Mouse (Mus musculus): ENCODE results near the gene Bco2. TPM values are rescaled to one million over a fixed set of nuclear protein-coding genes. Genes with fewer than 3 reads are reported as not detected.

Bco2 gene
- total and polyA plus RNA-seq, 3 experiments = 0.07 TPM; not detected in 2

DNA sequence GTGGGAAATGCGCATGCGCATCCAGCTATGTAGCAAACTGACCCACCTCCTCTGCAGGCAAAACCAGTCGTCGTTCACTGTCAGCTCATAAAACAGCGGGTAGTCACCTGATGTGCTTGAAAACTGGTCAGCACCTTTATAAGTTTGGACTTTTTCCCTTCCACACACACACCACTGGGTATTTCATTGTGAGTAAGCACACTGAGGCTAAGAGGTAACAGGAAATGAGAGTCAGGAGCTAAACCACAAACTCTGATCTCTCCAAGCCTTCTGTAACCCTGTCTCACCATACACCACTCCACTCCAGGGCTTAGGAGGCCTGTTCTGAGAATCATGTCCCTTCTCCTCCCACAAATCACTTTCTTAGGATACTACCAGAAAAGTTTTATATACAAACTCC is 29.4 kb downstream of the Bco2 start:
- peaks cover 8% of the 10 kb centered on the region for H3K79me2 ChIP-seq (ENCODE audit: control insufficient read depth, insufficient read depth, low read length, poor library complexity)
- DNase-seq (ENCODE audit: low read depth, low spot score) = no peak
- peaks cover 0 to 8% of the 10 kb centered on the region in 2 experiments; a peak in 2 of 4 replicates for H3K36me3 ChIP-seq (ENCODE audit: control insufficient read depth in 1 of 2, insufficient read depth in 2 of 2, low read length in 2 of 2)
- H3K27ac ChIP-seq (ENCODE audit: control insufficient read depth, low read depth, low read length) = no peak overlapping the region
- H3K9ac ChIP-seq (ENCODE audit: control insufficient read depth, low read depth, low read length, poor library complexity, severe bottlenecking) = no peak overlapping the region
- H3K27me3 ChIP-seq (ENCODE audit: control insufficient read depth in 1 of 2, insufficient read depth in 2 of 2, low read length in 2 of 2) = no peaks in the 10 kb centered on the region
- H3K4me3 ChIP-seq (ENCODE audit: control insufficient read depth in 1 of 2, insufficient read depth in 1 of 2, low read depth in 2 of 2, low read length in 2 of 2) = no peak overlapping the region
- H3K9me3 ChIP-seq (replicated peaks; ENCODE audit: insufficient read depth, low read length) = no peaks in the 10 kb centered on the region
- TF ChIP-seq ZC3H11A (IDR thresholded peaks at IDR 0.05; ENCODE audit: low read depth, low read length) = no peak
- no peak for TF ChIP-seq GATA1 (IDR thresholded peaks at IDR 0.05; ENCODE audit: low read depth, low read length)
- TF ChIP-seq USF2 (IDR thresholded peaks at IDR 0.05; ENCODE audit: borderline replicate concordance in 1 of 2, insufficient read depth in 1 of 2, low read depth in 1 of 2, low read length in 2 of 2) = no peak
- TF ChIP-seq ZNF384 (IDR thresholded peaks at IDR 0.05; ENCODE audit: low read depth, low read length) = no peak
- TF ChIP-seq GABPA (IDR thresholded peaks at IDR 0.05; ENCODE audit: low read depth, low read length) = no peak
- TF ChIP-seq HCFC1 (IDR thresholded peaks at IDR 0.05; ENCODE audit: low read depth, low read length) = no peak
- no peak for TF ChIP-seq MYC (IDR thresholded peaks at IDR 0.05; ENCODE audit: low read depth, low read length)
- no peak for TF ChIP-seq CHD1 (IDR thresholded peaks at IDR 0.05; ENCODE audit: low read depth, low read length)
- TF ChIP-seq KAT2A (conservative IDR thresholded peaks at IDR 0.05; ENCODE audit: low read depth, low read length) = no peak
- no peak for TF ChIP-seq POLR2AphosphoS5 (IDR thresholded peaks at IDR 0.05; ENCODE audit: borderline replicate concordance, low read depth, low read length)
- TF ChIP-seq ZKSCAN1 (IDR thresholded peaks at IDR 0.05; ENCODE audit: low read depth, low read length) = no peak
- no peak for TF ChIP-seq MYB (IDR thresholded peaks at IDR 0.05; ENCODE audit: low read depth, low read length)
- no peak for TF ChIP-seq NRF1 (IDR thresholded peaks at IDR 0.05; ENCODE audit: insufficient read depth, low read depth, low read length, poor library complexity, severe bottlenecking)
- no peak for TF ChIP-seq POLR2AphosphoS2 (IDR thresholded peaks at IDR 0.05; ENCODE audit: low read length)
- peaks cover 0 to 11% of the 10 kb centered on the region in 2 experiments; a peak in 2 of 4 replicates for H3K4me1 ChIP-seq (ENCODE audit: control insufficient read depth in 1 of 2, insufficient read depth in 2 of 2, low read length in 2 of 2)

DNA sequence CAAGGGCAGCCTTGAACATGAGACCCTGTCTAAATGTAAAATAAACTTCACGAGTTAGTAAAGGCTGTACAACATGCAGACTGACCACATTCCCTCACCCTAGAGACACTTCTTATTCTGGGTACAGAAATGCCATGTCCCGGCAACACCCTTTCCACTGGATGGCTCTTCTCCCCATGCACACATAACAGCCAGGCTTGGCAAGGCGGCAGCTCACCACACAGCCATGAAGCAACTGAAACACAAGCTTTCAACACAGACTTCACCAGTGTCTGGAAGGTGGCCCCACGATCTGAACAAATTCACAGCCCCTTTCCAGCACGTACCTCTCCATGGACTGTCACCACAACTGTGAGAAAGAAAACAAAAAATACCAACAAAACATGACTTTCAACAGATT is 30.0 kb downstream of the Bco2 start:
- H3K36me3 ChIP-seq (ENCODE audit: control insufficient read depth in 1 of 2, insufficient read depth in 2 of 2, low read length in 2 of 2) = peaks cover 0 to 8% of the 10 kb centered on the region in 2 experiments; a peak in 2 of 4 replicates
- DNase-seq (ENCODE audit: low read depth, low spot score) = no peak
- no peaks in the 10 kb centered on the region for H3K27me3 ChIP-seq (ENCODE audit: control insufficient read depth in 1 of 2, insufficient read depth in 2 of 2, low read length in 2 of 2)
- H3K9ac ChIP-seq (ENCODE audit: control insufficient read depth, low read depth, low read length, poor library complexity, severe bottlenecking) = no peak overlapping the region
- H3K27ac ChIP-seq (ENCODE audit: control insufficient read depth, low read depth, low read length) = no peak overlapping the region
- peaks cover 8% of the 10 kb centered on the region for H3K79me2 ChIP-seq (ENCODE audit: control insufficient read depth, insufficient read depth, low read length, poor library complexity)
- no peak overlapping the region for H3K4me3 ChIP-seq (ENCODE audit: control insufficient read depth in 1 of 2, insufficient read depth in 1 of 2, low read depth in 2 of 2, low read length in 2 of 2)
- no peaks in the 10 kb centered on the region for H3K9me3 ChIP-seq (replicated peaks; ENCODE audit: insufficient read depth, low read length)
- peaks cover 0 to 11% of the 10 kb centered on the region in 2 experiments; a peak in 2 of 4 replicates for H3K4me1 ChIP-seq (ENCODE audit: control insufficient read depth in 1 of 2, insufficient read depth in 2 of 2, low read length in 2 of 2)
- TF ChIP-seq ETS1 (IDR thresholded peaks at IDR 0.05; ENCODE audit: low read depth, low read length) (no peak), RCOR1 (IDR thresholded peaks at IDR 0.05; ENCODE audit: low read depth, low read length) (no peak), RAD21 (IDR thresholded peaks at IDR 0.05; ENCODE audit: low read depth, low read length) (no peak), POLR2A (IDR thresholded peaks at IDR 0.05; ENCODE audit: control insufficient read depth in 1 of 2, insufficient read depth in 1 of 2, low read depth in 1 of 2, low read length in 2 of 2, poor library complexity in 1 of 2) (no peak), GATA1 (IDR thresholded peaks at IDR 0.05; ENCODE audit: low read depth, low read length) (no peak), CHD1 (IDR thresholded peaks at IDR 0.05; ENCODE audit: low read depth, low read length) (no peak), MYC (IDR thresholded peaks at IDR 0.05; ENCODE audit: low read depth, low read length) (no peak), TBP (IDR thresholded peaks at IDR 0.05; ENCODE audit: low read depth, low read length) (no peak), MXI1 (IDR thresholded peaks at IDR 0.05; ENCODE audit: low read depth, low read length) (no peak), ELF1 (IDR thresholded peaks at IDR 0.05; ENCODE audit: low read depth, low read length) (no peak), MYB (IDR thresholded peaks at IDR 0.05; ENCODE audit: low read depth, low read length) (no peak), NRF1 (IDR thresholded peaks at IDR 0.05; ENCODE audit: insufficient read depth, low read depth, low read length, poor library complexity, severe bottlenecking) (no peak), CTCF (IDR thresholded peaks at IDR 0.05 in 2 of 3, conservative IDR thresholded peaks at IDR 0.05 in 1 of 3; ENCODE audit: control insufficient read depth in 1 of 3, insufficient read depth in 1 of 3, low read depth in 2 of 3, low read length in 3 of 3, poor library complexity in 1 of 3, severe bottlenecking in 1 of 3) (no peak), ZC3H11A (IDR thresholded peaks at IDR 0.05; ENCODE audit: low read depth, low read length) (no peak), POLR2AphosphoS5 (IDR thresholded peaks at IDR 0.05; ENCODE audit: borderline replicate concordance, low read depth, low read length) (no peak), POLR2AphosphoS2 (IDR thresholded peaks at IDR 0.05; ENCODE audit: low read length) (no peak), E2F4 (IDR thresholded peaks at IDR 0.05; ENCODE audit: borderline replicate concordance, low read depth, low read length) (no peak), MAX (IDR thresholded peaks at IDR 0.05; ENCODE audit: low read length) (no peak), ZKSCAN1 (IDR thresholded peaks at IDR 0.05; ENCODE audit: low read depth, low read length) (no peak), BHLHE40 (IDR thresholded peaks at IDR 0.05; ENCODE audit: borderline replicate concordance, low read depth, low read length) (no peak)

Measured in MEL (cell line).